Mouse (Mus musculus) heart, postnatal 36 days (tissue): ENCODE data around the gene Rp9. TPM values are rescaled to one million over a fixed set of nuclear protein-coding genes. Genes with fewer than 3 reads are reported as not detected.
"Not testable (repeated sequence)": the region's sequence is repeated elsewhere in the genome, so short reads cannot be mapped to it uniquely, and the experiment has no call there.

Source experiments
- DNase-seq, 2 experiments: peaks; one replicate each; pipeline ENCODE4 v3.0.0; 2021 to 2022
- intact Hi-C: fragments of 180-260 bp; cut with DNase I; formaldehyde crosslinking; loops from one replicate; pipeline ENCODE4 v1.15.1; 2025
- total RNA-seq, 2 experiments: library from RNA; stranded (reverse); gene quantifications; 2 replicates each; pipeline ENCODE4 v1.2.3; 2021

Gene Rp9
- total RNA-seq, 2 experiments from 2014 or later: 42.7 to 42.9 TPM

DNA sequence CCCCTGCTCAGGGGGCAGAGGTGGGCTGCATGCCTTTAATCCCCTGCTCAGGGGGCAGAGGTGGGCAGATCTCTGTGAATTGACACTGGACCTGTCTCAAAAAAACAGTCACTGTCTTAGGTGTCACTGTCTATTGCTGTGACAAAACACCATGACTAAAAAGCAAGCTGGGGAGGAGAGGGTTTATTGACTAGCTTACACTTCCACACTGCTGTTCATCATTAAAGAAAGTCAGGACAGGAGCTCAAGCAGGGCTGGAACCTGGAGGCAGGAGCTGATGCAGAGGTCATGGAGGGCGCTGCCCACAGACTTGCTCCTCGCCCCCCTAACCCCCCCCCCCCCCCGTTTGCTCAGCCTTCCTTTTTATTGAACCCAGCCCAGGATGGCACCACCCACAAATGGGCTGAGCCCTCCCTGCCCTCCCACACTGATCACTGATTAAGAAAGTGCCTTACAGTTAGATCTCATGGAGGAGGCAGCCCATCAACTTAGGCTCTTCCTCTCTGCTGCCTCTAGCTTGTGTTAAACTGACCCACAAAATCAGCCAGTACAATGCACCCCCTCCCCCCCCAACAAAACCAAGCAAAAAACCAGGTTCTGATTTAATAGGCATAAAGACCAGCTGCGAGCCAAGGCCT lies 41.4 kb downstream of the Rp9 start:
- no peak for DNase-seq
- intact Hi-C loops: no loop called here

DNA sequence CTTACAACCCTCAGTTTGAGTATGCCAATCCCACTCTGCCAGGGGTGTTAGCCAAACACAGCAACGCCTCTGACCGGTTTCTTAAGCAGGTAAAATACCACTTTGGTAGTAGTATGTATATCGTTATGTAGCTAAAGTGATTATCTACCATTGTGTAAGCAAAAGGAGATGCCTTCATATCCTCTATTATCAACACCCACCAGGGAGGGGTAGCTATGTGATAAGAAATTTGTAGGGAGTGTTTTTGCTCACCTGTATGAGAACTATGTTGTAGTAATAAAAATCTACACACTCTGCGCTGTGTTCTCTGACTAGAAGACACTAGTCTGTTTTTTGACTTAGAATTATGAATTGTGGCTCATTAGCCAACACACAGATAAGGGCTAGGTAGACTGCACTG lies 44.8 kb downstream of the Rp9 start:
- no peak for DNase-seq
- intact Hi-C loops: no loop called here

DNA sequence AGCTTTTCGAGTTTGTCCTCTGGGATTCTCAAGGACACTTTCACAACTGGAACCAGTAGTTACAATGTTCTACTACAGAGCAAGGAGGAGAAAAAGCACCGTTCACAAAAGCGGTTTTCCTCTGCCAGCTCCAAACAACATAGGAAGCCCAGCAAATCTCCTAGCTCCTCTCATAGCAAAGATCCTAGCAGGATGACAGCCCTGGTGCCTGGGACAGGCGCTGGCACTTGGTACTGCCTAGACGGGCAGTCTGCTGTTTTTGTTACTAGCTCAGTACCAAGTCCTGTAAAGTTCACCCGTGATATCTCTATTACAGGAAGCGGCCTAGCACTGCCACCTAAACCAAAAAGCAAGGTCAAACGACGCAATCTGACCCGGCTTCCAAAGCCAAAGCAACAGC lies 45.3 kb downstream of the Rp9 start:
- intact Hi-C loops: no loop called here
- no peak for DNase-seq

- intact Hi-C loops: no loop called here
- DNase-seq: no peak
Observed at GRCm38 (mm10) chr9:22423507-22423906, 46.0 kb downstream of the Rp9 start.

- intact Hi-C loops: no loop called here
- no peak for DNase-seq
Observed at GRCm38 (mm10) chr9:22422559-22422958, 47.0 kb downstream of the Rp9 start.

GRCm38 (mm10) chr9:22420491-22420890 lies 49.1 kb downstream of the Rp9 start:
- intact Hi-C loops: no loop called here
- no peak for DNase-seq

DNA sequence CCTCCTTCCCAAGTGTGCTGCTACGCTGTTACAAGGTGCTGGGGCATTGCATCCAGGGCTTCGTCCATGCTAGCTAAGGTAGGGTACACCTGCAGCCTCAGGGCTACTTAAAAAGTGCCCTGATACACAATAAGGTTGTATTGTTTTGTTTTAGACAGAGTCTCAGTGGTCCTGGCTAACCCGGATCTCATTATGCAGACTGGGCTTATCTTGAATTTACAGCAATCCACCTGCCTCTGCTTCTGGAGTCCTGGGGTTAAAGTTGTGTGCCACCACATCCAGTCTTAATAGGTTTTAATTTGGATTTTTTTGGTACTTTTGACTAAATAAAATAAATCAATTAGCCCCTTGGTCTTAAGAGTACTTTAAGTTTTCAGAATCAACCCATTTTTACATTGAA lies 49.7 kb downstream of the Rp9 start:
- DNase-seq: no peak
- intact Hi-C loops: no loop called here

- DNase-seq: no peak
- intact Hi-C loops: no loop called here
Observed at GRCm38 (mm10) chr9:22417547-22417946, 52.0 kb downstream of the Rp9 start.

DNA sequence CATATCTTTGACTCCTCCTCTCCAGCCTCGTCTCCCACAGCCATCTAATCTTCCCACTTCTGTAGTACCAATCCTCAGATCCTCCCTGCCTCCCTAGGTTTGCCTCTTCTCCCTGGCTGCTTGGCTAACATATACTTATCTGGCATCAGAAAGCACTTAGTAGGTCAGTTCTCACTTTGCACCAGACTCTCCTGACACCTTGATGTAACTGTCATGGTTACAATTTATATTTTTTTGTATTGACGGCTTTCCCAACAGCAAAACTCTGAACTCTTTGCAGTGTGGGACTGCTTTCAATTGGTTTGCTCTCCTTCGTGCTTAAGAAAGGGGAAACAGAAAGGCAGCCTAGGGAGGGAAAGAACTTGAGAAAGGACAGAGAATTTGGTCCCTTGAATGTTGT lies 53.4 kb downstream of the Rp9 start:
- no peak for DNase-seq
- intact Hi-C loops: no loop called here

GRCm38 (mm10) chr9:22411002-22411857 lies 58.3 kb downstream of the Rp9 start, which contains the start of gene 9530077C05Rik:
9530077C05Rik (plus strand) TSS chr9:22411513.
- intact Hi-C loops: loop anchor here (2.0 kb wide), 2 partner anchors 64 to 186 kb away; partner anchors contain the start of genes Bbs9 and Zfp809
- peak; percentile 94 to 95 for DNase-seq

DNA sequence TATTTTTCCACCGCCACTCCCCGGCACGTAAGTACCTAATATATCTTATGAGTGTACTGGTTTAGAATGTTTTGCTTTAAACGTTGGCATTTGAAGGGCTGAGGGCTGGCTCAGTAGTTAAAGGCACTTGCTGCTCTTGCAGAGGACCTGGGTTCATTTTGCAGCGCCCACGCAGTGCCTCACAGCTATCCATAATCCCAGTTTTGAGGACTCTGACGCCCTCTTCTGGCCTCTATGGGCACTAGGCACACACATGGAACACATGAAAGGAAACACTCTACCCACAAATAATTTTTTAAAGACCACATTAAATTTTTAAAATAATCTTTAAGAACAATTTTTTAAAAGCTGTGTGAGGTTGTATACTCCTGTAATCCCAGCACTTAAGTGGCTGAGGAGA lies 60.0 kb downstream of the Rp9 start:
- no peak for DNase-seq
- intact Hi-C loops: loop anchor here (2.0 kb wide), 3 partner anchors 21 to 253 kb away; partner anchors contain the start of genes Anln and Pigyl

- intact Hi-C loops: loop anchor here (2.0 kb wide), 3 partner anchors 20 to 252 kb away; partner anchors contain the start of genes Anln and Pigyl
- not testable (repeated sequence) for DNase-seq
Observed at GRCm38 (mm10) chr9:22408344-22408743, 61.2 kb downstream of the Rp9 start.

DNA sequence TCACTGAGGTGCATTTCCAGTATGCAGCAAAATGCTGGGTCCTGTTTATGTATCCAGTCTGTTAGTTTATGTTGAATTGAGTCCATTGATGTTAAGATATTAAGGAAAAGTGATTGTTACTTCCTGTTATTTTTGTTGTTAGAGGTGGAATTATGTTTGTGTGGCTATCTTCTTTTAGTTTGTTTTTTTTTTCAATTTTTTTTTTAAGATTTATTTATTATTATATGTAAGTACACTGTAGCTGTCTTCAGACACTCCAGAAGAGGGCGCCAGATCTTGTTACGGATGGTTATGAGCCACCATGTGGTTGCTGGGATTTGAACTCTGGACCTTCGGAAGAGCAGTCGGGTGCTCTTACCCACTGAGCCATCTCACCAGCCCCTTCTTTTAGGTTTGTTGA lies 61.9 kb downstream of the Rp9 start:
- intact Hi-C loops: loop anchor here (2.0 kb wide), 3 partner anchors 19 to 251 kb away; partner anchors contain the start of genes Anln and Pigyl

GRCm38 (mm10) chr9:22405414-22405813 lies 64.1 kb downstream of the Rp9 start:
- intact Hi-C loops: no loop called here
- DNase-seq: no peak

More for the DNA sequence above, 61.9 kb downstream of the Rp9 start:
- not testable (repeated sequence) for DNase-seq

DNA sequence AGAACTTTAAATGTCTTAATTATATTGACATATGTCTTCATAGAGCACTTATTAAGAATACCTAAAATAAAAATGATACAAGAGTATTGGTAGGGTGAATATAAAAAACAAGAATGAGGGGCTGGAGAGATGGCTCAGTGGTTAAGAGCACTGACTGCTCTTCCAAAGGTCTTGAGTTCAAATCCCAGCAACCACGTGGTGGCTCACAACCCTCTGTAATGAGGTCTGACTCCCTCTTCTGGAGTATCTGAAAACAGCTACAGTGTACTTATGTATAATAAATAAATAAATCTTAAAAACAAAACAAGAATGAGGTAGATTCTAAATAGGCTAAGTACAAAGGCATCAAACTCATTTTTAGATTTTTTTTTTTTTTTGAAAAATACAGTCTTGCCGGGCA lies 66.0 kb downstream of the Rp9 start:
- intact Hi-C loops: not testable (repeated sequence)

GRCm38 (mm10) chr9:22402976-22403375 lies 66.6 kb downstream of the Rp9 start:
- DNase-seq: no peak
- intact Hi-C loops: no loop called here

More for the DNA sequence above, 66.0 kb downstream of the Rp9 start:
- not testable (repeated sequence) for DNase-seq

GRCm38 (mm10) chr9:22402001-22402400 lies 67.5 kb downstream of the Rp9 start:
- intact Hi-C loops: no loop called here
- no peak for DNase-seq

DNA sequence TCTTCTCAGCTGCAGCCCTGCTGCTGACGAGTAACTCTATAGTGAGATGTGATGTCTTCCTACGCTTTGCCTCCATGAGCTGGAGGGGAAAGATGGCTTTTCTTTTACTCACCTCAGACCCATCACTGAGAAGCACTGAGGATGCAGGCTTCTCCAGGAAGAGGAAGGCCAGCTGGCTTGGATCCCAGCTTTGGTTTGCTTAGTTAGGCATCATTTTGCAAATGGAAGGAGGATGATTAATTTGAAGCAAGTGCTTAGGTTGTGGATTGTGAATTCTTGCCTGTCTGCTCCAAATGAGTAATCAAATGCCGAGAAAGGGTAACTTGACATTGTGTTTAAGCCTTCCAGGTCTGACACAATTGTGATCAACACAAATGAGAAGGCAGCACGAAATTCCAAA lies 70.5 kb downstream of the Rp9 start:
- intact Hi-C loops: loop anchor here (10.0 kb wide), 1 partner anchor 324 kb away; the partner anchor contains the start of genes Gm49318 and Zfp653
- no peak for DNase-seq

- intact Hi-C loops: loop anchor here (5.0 to 10.0 kb wide), 2 partner anchors 73 to 320 kb away; partner anchors contain the start of genes Gm49318, Rp9 and Zfp653
- DNase-seq: no peak
Observed at GRCm38 (mm10) chr9:22394725-22395124, 74.8 kb downstream of the Rp9 start.

GRCm38 (mm10) chr9:22390390-22390789 lies 79.2 kb downstream of the Rp9 start:
- intact Hi-C loops: loop anchor here (5.0 to 10.0 kb wide), 2 partner anchors 77 to 316 kb away; partner anchors contain the start of genes Gm49318, Rp9 and Zfp653
- no peak for DNase-seq

DNA sequence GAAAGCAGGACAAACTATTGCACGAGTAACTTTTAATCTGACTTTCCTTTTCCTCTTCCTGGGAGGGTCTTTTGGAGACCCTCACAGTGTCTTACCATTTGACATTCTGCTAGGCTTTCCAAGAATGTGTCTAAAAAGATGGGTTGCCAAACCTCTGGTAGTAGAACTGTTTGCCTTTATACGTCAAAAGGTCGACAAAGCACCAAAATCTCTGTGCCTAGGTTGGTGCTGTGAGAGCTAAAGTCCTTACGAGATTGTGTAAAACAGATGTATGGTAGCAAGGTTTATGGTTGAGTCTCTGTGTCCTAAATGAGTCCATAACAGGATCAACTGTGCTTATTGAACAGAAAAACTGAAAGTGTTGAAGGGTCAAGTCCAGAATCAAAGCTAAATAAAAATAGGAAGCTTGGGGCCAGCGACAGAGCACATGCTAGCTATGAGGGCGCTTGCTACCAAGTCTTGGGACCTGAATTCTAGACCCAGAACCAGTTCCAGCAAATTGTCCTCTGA lies 79.8 kb downstream of the Rp9 start:
- intact Hi-C loops: loop anchor here (2.0 to 10.0 kb wide), 5 partner anchors 19 to 315 kb away; partner anchors contain the start of genes Gm49318, Rp9 and Zfp653

More for the DNA sequence above, 79.8 kb downstream of the Rp9 start:
- peak in 1 of 2 experiments; percentile 14 for DNase-seq
